Mouse (Mus musculus) gastrocnemius, adult 18-20 months (tissue): ENCODE measurements at regions not wholly inside any gene's neighbourhood (a gene's known extent, or its start where the extent isn't known, plus 50 kb on each side); places are given as distances from the start of the nearest gene placed in this dataset.

Source experiments
- DNase-seq: peaks from one replicate; pipeline ENCODE4 v3.0.0; 2021; ENCODE audit warnings: low spot score

GRCm38 (mm10) chr17:81185685-81186084 lies 120.8 kb upstream of the Thumpd2 start:
- no peak for DNase-seq

- DNase-seq: no peak
These were observed 116.0 kb upstream of the Thumpd2 start for GRCm38 (mm10) chr17:81180813-81181424.

GRCm38 (mm10) chr17:81176306-81176705 lies 111.4 kb upstream of the Thumpd2 start:
- no peak for DNase-seq

GRCm38 (mm10) chr17:81175877-81176276 lies 111.0 kb upstream of the Thumpd2 start:
- no peak for DNase-seq

GRCm38 (mm10) chr17:81172943-81173342 lies 108.1 kb upstream of the Thumpd2 start:
- no peak for DNase-seq

GRCm38 (mm10) chr17:81169118-81169517 lies 104.2 kb upstream of the Thumpd2 start:
- no peak for DNase-seq

- no peak for DNase-seq
These were observed 85.8 kb upstream of the Thumpd2 start for GRCm38 (mm10) chr17:81150730-81151129.

- DNase-seq: no peak
These were observed 69.8 kb upstream of the Thumpd2 start for GRCm38 (mm10) chr17:81134702-81135101.

GRCm38 (mm10) chr17:81133227-81133626 lies 68.3 kb upstream of the Thumpd2 start:
- DNase-seq: no peak
